Mouse (Mus musculus) myocyte (in vitro differentiated cells): Measurements from ENCODE around the gene Htr5a. TPM values are rescaled to one million over a fixed set of nuclear protein-coding genes. Genes with fewer than 3 reads are reported as not detected.

Experiments
- H3K27me3 ChIP-seq: one replicate; pipeline ENCODE4 v1.6.1; 2011; ENCODE audit not compliant: control insufficient read depth, insufficient read depth, insufficient read length
- H3K36me3 ChIP-seq: one replicate; pipeline ENCODE4 v1.6.1; 2011; ENCODE audit not compliant: control insufficient read depth, insufficient read depth
- H3K4me2 ChIP-seq: one replicate; pipeline ENCODE4 v1.6.1; 2011; ENCODE audit warnings: low read depth, control low read depth
- H3K4me3 ChIP-seq: one replicate; pipeline ENCODE4 v1.5.1; 2011; ENCODE audit warnings: mild to moderate bottlenecking, control low read depth, moderate library complexity
- H3K79me2 ChIP-seq: one replicate; pipeline ENCODE4 v1.6.1; 2011; ENCODE audit not compliant: control insufficient read depth, insufficient read depth
- H3ac ChIP-seq: one replicate; pipeline ENCODE4 v1.6.1; 2011; ENCODE audit not compliant: control insufficient read depth, insufficient read length
- CEBPB ChIP-seq: IDR thresholded peaks from 2 replicates; pipeline ENCODE4 v1.6.1; 2011; ENCODE audit warnings: mild to moderate bottlenecking, moderate library complexity; ENCODE audit not compliant: poor library complexity, insufficient read depth, severe bottlenecking
- E2F4 ChIP-seq: IDR thresholded peaks from one replicate; pipeline ENCODE4 v1.6.1; 2011; ENCODE audit warnings: mild to moderate bottlenecking, control low read depth, moderate library complexity; ENCODE audit not compliant: insufficient read depth
- MAX ChIP-seq: IDR thresholded peaks from one replicate; pipeline ENCODE4 v1.6.1; 2011; ENCODE audit warnings: low read depth, mild to moderate bottlenecking, control low read depth
- MYOD1 ChIP-seq, 3 experiments: IDR thresholded peaks; one replicate each; pipeline ENCODE4 v1.6.1; 2011; ENCODE audit warnings: control low read depth in 2 of 3, low read depth in 2 of 3, mild to moderate bottlenecking in 2 of 3, moderate library complexity in 1 of 3; ENCODE audit not compliant: insufficient read length in 2 of 3, control insufficient read depth in 1 of 3
- MYOG ChIP-seq, 3 experiments: IDR thresholded peaks; one replicate each; pipeline ENCODE4 v1.6.1; 2011; ENCODE audit warnings: control low read depth in 2 of 3, low read depth in 2 of 3, mild to moderate bottlenecking in 2 of 3; ENCODE audit not compliant: insufficient read length in 2 of 3, control insufficient read depth in 1 of 3, insufficient read depth in 1 of 3
- POLR2A ChIP-seq: IDR thresholded peaks from one replicate; pipeline ENCODE4 v1.6.1; 2011; ENCODE audit warnings: low read depth, mild to moderate bottlenecking, control low read depth, moderate library complexity; ENCODE audit not compliant: insufficient read length
- POLR2AphosphoS2 ChIP-seq: IDR thresholded peaks from one replicate; pipeline ENCODE4 v1.6.1; 2011; ENCODE audit warnings: low read depth, control low read depth; ENCODE audit not compliant: insufficient read length
- REST ChIP-seq: IDR thresholded peaks from one replicate; pipeline ENCODE4 v1.6.1; 2011; ENCODE audit warnings: mild to moderate bottlenecking, control low read depth, moderate library complexity; ENCODE audit not compliant: insufficient read depth, insufficient read length
- SRF ChIP-seq: IDR thresholded peaks from one replicate; pipeline ENCODE4 v1.6.1; 2011; ENCODE audit warnings: low read depth; ENCODE audit not compliant: control insufficient read depth, insufficient read length
- TCF12 ChIP-seq: IDR thresholded peaks from one replicate; pipeline ENCODE4 v1.6.1; 2011; ENCODE audit warnings: mild to moderate bottlenecking, control low read depth; ENCODE audit not compliant: poor library complexity, insufficient read depth, severe bottlenecking
- TCF3 ChIP-seq: IDR thresholded peaks from one replicate; pipeline ENCODE4 v1.6.1; 2011; ENCODE audit warnings: low read depth, control low read depth; ENCODE audit not compliant: insufficient read length
- USF1 ChIP-seq: IDR thresholded peaks from one replicate; pipeline ENCODE4 v1.6.1; 2011; ENCODE audit warnings: low read depth, mild to moderate bottlenecking, control low read depth, moderate library complexity
- polyA plus RNA-seq: library from polyadenylated mRNA; unstranded; fragments of >200 nt; fragmentation: generic; extraction: Trizol; gene quantifications from one replicate; pipeline ENCODE4 v1.2.1, GENCODE M21; 2012; ENCODE audit warnings: missing spikeins

Gene Htr5a
- polyA plus RNA-seq, 1 experiment = not detected

- no peaks in the 10 kb centered on the region for H3K79me2 ChIP-seq
- H3K4me2 ChIP-seq = no peak overlapping the region
- H3K4me3 ChIP-seq = no peak overlapping the region
- H3K27me3 ChIP-seq = no peaks in the 10 kb centered on the region
- H3ac ChIP-seq = no peak overlapping the region
- TF ChIP-seq E2F4 (no peak), TCF3 (no peak), USF1 (no peak), MAX (no peak), TCF12 (no peak), SRF (no peak), CEBPB (no peak), MYOG (IDR thresholded peaks at IDR 0.05; ENCODE audit: control insufficient read depth in 1 of 3, insufficient read depth in 1 of 3, insufficient read length in 2 of 3, low read depth in 2 of 3) (no peak), MYOD1 (IDR thresholded peaks at IDR 0.05; ENCODE audit: control insufficient read depth in 1 of 3, insufficient read length in 2 of 3, low read depth in 2 of 3) (no peak), REST (no peak), POLR2AphosphoS2 (no peak), POLR2A (no peak)
- no peaks in the 10 kb centered on the region for H3K36me3 ChIP-seq
Measured at GRCm38 (mm10) chr5:27881261-27881660, 39.3 kb downstream of the Htr5a start.

- TF ChIP-seq SRF (no peak), TCF3 (no peak)
Measured at GRCm38 (mm10) chr5:27888080-27888479, 46.1 kb downstream of the Htr5a start.

GRCm38 (mm10) chr5:27895961-27896360, 54.0 kb downstream of the Htr5a start:
- H3K79me2 ChIP-seq = no peaks in the 10 kb centered on the region
- no peaks in the 10 kb centered on the region for H3K27me3 ChIP-seq
- H3K36me3 ChIP-seq = no peaks in the 10 kb centered on the region
- no peak overlapping the region for H3ac ChIP-seq
- no peak overlapping the region for H3K4me3 ChIP-seq
- no peak overlapping the region for H3K4me2 ChIP-seq
- TF ChIP-seq SRF (no peak), POLR2A (no peak), MYOG (IDR thresholded peaks at IDR 0.05; ENCODE audit: control insufficient read depth in 1 of 3, insufficient read depth in 1 of 3, insufficient read length in 2 of 3, low read depth in 2 of 3) (no peak), MYOD1 (IDR thresholded peaks at IDR 0.05; ENCODE audit: control insufficient read depth in 1 of 3, insufficient read length in 2 of 3, low read depth in 2 of 3) (no peak), TCF3 (no peak), CEBPB (no peak), REST (no peak), POLR2AphosphoS2 (no peak)

More at GRCm38 (mm10) chr5:27888080-27888479, 46.1 kb downstream of the Htr5a start:
- no peak overlapping the region for H3K4me2 ChIP-seq
- no peaks in the 10 kb centered on the region for H3K79me2 ChIP-seq
- no peaks in the 10 kb centered on the region for H3K27me3 ChIP-seq
- H3K4me3 ChIP-seq = no peak overlapping the region
- no peak overlapping the region for H3ac ChIP-seq
- H3K36me3 ChIP-seq = no peaks in the 10 kb centered on the region

GRCm38 (mm10) chr5:27899756-27900155, 57.8 kb downstream of the Htr5a start:
- no peak for TF ChIP-seq SRF
- TF ChIP-seq POLR2AphosphoS2 = no peak
- no peak for TF ChIP-seq E2F4
- TF ChIP-seq POLR2A = no peak
- no peak for TF ChIP-seq TCF3
- TF ChIP-seq REST = no peak
- no peaks in the 10 kb centered on the region for H3K36me3 ChIP-seq
- H3K4me3 ChIP-seq = no peak overlapping the region
- no peaks in the 10 kb centered on the region for H3K27me3 ChIP-seq
- no peak overlapping the region for H3K4me2 ChIP-seq
- H3K79me2 ChIP-seq = no peaks in the 10 kb centered on the region
- no peak overlapping the region for H3ac ChIP-seq

- H3K4me3 ChIP-seq = no peak overlapping the region
Measured at GRCm38 (mm10) chr5:27900186-27900585, 58.2 kb downstream of the Htr5a start.

More at GRCm38 (mm10) chr5:27900186-27900585, 58.2 kb downstream of the Htr5a start:
- H3K79me2 ChIP-seq = no peaks in the 10 kb centered on the region
- no peaks in the 10 kb centered on the region for H3K27me3 ChIP-seq
- no peak overlapping the region for H3ac ChIP-seq
- H3K36me3 ChIP-seq = no peaks in the 10 kb centered on the region
- H3K4me2 ChIP-seq = no peak overlapping the region
- no peak for TF ChIP-seq POLR2AphosphoS2
- TF ChIP-seq CEBPB = no peak
- TF ChIP-seq POLR2A = no peak
- TF ChIP-seq TCF12 = no peak

Other genes with a start within 250 kb of the Htr5a start
- 8.2 TPM for gene Paxip1, start 50.5 kb upstream of the Htr5a start, polyA plus RNA-seq
- 67.4 TPM for gene Insig1, start 229.2 kb downstream of the Htr5a start, polyA plus RNA-seq